Mouse (Mus musculus) large intestine, adult 2 months (tissue): ENCODE measurements at regions not wholly inside any gene's neighbourhood (a gene's known extent, or its start where the extent isn't known, plus 50 kb on each side); places are given as distances from the start of the nearest gene placed in this dataset.
"Not testable (repeated sequence)": the region's sequence is repeated elsewhere in the genome, so short reads cannot be mapped to it uniquely, and the experiment has no call there.

Experiments
- DNase-seq: peaks from one replicate; pipeline ENCODE4 v3.0.0-alpha.2; 2012; ENCODE audit warnings: low read depth, low spot score
- WGBS: fragments of 180-500 bp; shearing (Covaris S2); methylation state at CpG from one replicate; pipeline ENCODE4 v1.1.7; 2018; 5-methylcytosine and 5-hydroxymethylcytosine counted together

GRCm38 (mm10) chr8:90063291-90063690 is 284.9 kb downstream of the Tox3 start:
- WGBS, result 100% methylated on average over 1 of the region's 1 CpGs
- no peak for DNase-seq

DNA sequence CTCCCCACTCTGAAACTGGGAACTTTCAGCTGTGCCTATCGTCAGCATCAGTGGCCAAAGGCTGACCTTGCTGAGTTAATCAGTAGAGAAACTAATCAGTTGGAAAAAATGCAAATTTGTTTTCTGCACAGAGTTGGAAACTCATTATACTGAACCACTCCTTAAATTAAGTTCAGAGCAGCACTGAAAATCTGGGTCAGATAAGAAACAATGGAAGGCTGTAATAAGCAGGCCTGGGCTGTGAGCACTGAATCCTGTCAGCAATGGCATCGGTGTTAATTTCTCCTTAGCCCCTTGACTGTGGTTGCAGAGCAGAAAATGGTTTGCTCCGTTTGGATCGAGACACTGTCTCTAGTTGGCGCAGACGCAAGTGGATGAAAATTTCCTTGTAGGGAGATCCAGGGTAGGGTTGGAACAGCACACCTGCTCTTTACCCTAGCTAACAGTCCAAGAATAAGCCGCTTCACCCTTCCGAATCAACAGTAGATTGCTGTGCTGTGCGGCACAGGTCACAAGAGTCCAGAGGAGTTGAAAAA is 289.4 kb downstream of the Tox3 start:
- 36% methylated on average over 9 of the region's 9 CpGs for WGBS
- no peak for DNase-seq

DNA sequence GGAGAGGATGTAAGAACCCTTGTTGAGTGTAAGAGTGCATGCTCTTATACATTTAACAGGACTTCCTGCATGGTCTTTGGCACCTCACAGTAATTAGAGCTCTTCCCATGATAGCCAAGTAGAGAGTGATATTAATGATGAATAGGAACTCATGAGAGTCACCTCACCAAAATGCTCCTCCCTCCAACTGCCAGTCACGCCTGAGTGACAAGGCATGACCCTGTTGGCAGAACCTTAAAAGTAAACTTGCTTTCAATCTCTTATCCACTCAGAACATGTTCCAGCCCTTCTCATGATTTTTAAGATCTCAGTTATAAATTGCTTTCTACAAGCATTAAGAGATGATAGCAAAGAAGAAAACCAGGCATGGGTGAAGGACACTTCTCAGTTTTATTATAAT is 291.8 kb downstream of the Tox3 start:
- WGBS, result 77% methylated on average over 1 of the region's 1 CpGs
- no peak for DNase-seq

- DNase-seq, result no peak
- WGBS, result 83% methylated on average over 9 of the region's 9 CpGs
These were observed 301.4 kb downstream of the Tox3 start for GRCm38 (mm10) chr8:90046779-90047178.

- no peak for DNase-seq
- WGBS, result 45% methylated on average over 3 of the region's 3 CpGs
These were observed 311.7 kb downstream of the Tox3 start for GRCm38 (mm10) chr8:90036436-90036835.

DNA sequence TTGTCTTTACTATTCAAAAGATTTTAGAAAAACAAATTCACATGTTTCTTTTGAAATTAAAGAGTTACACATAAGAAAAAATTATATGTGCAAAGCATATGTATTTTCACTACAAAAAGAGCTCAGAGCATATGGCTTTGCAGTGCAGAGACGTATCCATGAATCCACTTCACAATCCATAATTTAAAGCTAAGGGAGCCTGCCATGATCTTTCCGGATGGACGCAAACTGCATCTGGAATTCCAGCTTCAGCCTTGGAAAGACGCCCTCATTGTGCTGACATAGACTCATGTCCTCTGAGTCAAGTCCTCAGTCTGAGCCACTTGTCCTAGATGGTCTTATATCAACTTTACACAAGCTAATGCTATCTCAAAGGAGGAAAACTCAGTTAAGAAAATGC is 315.6 kb downstream of the Tox3 start:
- WGBS, result 93% methylated on average over 4 of the region's 4 CpGs

GRCm38 (mm10) chr8:90031220-90031619 is 316.9 kb downstream of the Tox3 start:
- no peak for DNase-seq
- 67% methylated on average over 1 of the region's 1 CpGs for WGBS

More for the DNA sequence above, 315.6 kb downstream of the Tox3 start:
- no peak for DNase-seq

DNA sequence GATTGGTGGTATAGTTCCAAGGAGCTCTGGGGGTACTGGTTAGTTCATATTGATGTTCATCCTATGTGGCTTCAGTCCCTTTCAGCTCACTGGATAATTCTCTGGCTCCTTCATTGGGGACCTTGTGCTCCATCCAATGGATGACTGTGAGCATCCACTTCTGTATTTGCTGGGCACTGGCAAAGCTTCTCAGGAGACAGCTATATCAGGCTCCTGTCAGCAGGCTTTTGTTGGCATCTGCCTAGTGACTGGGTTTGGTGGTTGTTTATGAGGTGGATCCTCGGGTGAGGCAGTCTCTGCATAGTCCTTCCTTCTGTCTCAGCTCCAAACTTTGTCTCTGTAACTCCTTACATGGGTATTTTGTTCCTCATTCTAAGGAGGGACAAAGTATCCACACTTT is 330.2 kb downstream of the Tox3 start:
- not testable (repeated sequence) for DNase-seq
- WGBS, result 31% methylated on average over 1 of the region's 1 CpGs

DNA sequence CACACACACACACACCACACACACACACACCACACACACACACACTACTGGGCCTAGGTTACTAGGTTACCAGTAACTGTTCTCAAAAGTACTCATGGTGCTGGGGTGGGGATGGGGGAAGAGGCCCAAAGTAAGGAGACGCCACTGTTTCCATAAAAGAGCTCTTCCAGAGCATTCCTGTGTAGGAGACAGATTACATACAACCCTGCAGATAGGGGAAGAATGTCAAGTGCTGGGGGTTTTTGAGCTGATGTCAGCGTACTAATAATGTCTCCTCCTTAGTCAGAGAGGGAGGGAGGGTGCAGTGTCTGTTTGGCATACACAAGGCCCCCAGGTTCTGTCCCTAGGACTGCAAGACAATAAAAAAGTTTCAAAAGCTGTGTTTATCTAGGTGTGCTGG is 334.4 kb downstream of the Tox3 start:
- WGBS, result 63% methylated on average over 2 of the region's 2 CpGs

GRCm38 (mm10) chr8:90011682-90012409 is 336.3 kb downstream of the Tox3 start:
- 57% methylated on average over 6 of the region's 6 CpGs for WGBS
- DNase-seq, result no peak

More for the DNA sequence above, 334.4 kb downstream of the Tox3 start:
- no peak for DNase-seq

- DNase-seq, result no peak
- 44% methylated on average over 1 of the region's 1 CpGs for WGBS
These were observed 338.7 kb downstream of the Tox3 start for GRCm38 (mm10) chr8:90009431-90009830.

DNA sequence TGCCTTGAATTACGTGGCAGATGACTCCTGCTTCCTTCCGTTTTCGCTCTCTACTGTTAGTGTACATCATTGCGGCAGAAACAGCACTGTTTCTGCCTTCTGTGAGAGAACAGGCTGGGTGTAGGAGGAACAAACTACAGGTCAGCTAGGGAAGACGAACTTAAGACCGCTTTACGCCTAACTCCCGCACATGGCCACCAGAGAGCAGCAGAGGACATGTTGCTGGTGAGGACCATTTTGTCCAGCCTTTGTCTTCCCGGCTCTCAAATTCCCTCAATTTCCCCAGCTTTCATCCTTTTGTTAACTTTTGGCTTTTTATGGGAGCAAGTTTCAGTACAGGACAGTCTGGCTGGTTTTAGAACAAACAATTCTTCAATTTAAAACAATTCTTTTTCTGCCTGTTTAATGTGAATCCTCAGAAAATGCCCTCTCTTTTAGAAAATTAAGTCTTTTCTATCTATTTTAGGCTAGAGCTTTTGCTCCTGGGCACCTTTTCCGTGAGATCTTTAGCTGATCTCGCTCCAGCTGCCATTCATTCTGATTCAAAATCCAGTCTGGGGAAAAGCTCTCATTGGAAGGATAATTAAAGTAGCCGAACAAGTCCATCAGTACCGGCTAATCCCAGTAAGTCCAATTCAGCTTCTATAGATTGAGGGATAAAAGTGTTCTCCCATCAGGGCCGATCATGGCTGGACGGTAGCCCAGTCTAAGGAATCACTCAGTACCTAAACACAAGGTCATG is 347.1 kb downstream of the Tox3 start:
- 37% methylated on average over 15 of the region's 15 CpGs for WGBS
- DNase-seq, result peak; percentile 45

DNA sequence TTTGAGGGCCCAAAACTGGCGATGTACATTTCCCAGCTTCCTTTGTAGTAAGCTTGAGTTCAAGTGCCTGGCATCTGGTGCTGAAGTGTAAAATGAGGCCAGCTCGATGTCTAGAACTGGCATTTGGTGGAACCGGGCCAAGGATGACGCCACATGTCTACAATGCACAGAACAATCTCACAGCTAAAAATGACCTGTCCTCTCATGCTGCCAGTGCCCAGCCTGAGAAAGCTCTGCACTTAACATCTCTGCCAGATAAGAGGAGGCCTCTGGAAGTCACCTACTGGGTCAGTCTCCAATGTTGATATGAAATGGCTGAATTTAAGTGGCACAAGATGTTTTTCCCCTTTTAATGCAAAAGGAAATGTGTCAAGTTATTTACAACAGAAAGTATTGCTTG is 354.4 kb downstream of the Tox3 start:
- WGBS, result 72% methylated on average over 4 of the region's 4 CpGs

GRCm38 (mm10) chr8:89983859-89984258 is 364.3 kb downstream of the Tox3 start:
- 84% methylated on average over 2 of the region's 2 CpGs for WGBS
- DNase-seq, result no peak

More for the DNA sequence above, 354.4 kb downstream of the Tox3 start:
- no peak for DNase-seq

- WGBS, result 70% methylated on average over 2 of the region's 2 CpGs
- DNase-seq, result no peak
These were observed 365.6 kb downstream of the Tox3 start for GRCm38 (mm10) chr8:89982551-89982950.

- no peak for DNase-seq
- WGBS, result 62% methylated on average over 2 of the region's 2 CpGs
These were observed 366.8 kb downstream of the Tox3 start for GRCm38 (mm10) chr8:89981320-89981719.

DNA sequence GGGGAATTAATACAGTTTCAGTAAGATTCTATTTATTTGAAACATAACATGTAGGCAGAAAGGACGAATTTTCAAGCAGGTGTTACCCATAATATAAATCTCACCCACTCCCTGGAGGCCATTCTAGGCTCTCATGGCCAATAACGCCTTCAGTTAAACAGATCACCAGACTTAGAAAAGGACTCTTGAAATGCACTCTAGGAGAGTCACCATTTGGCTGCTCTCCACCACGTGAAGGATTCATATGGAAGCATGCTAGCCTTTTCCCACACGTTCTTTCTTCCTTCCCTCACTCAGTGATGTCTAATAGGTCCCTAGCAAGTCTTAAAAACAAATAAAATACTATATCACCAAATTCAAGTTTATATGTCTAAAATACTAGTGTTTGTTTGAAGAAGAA is 367.7 kb downstream of the Tox3 start:
- WGBS, result 55% methylated on average over 4 of the region's 4 CpGs
- no peak for DNase-seq

GRCm38 (mm10) chr8:89962799-89963198 is 385.3 kb downstream of the Tox3 start:
- no peak for DNase-seq
- 94% methylated on average over 1 of the region's 1 CpGs for WGBS

DNA sequence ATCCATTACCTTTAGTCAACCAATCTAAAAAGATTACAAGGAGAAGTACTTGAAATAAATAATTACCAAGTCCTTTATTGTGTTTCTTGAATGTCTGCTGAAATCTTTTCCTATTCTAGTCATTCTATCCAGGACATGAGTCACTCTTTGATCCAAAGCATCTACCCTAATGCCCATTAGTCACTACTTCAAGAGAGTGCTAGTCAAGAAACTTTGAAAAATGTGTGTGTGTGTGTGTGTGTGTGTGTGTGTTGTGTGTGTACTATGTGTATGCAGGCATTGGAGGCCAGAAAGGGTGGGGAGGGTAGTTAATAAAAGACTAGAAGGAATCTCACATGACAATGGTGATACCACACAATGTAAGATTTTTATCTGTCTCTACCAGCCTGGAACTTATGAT is 390.7 kb downstream of the Tox3 start:
- no peak for DNase-seq

- WGBS, result 87% methylated on average over 11 of the region's 11 CpGs
- DNase-seq, result no peak
These were observed 391.6 kb downstream of the Tox3 start for GRCm38 (mm10) chr8:89956482-89957020.

DNA sequence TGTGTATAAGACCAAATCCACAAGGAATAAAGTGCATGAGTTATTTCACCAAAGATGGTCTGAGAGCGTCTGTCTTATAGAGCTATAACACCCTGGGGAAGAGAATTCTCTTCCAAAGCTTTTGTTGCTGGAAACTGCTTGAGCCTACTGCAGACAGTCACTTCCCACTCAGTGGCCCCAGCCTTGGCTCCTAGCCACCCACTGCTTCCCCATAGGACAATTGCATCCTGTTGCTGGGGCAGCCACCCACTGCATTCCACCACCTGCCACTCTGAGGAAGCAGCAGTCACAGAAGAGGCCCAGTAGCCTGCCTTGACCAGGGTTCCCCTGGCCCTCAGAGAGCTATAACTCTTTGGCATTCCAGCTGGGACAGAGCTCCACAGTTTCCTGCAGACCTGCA is 409.3 kb downstream of the Tox3 start:
- DNase-seq, result no peak
- 80% methylated on average over 1 of the region's 1 CpGs for WGBS
